Mouse (Mus musculus) naive thymus-derived CD4-positive, alpha-beta T cell, adult 5 months (primary cell): ENCODE data around the gene Il16. TPM values are rescaled to one million over a fixed set of nuclear protein-coding genes. Genes with fewer than 3 reads are reported as not detected.

ENCODE experiments used
- polyA plus RNA-seq: library from polyadenylated mRNA; unstranded; fragments of 100-300 nt; shearing (Covaris generic); gene quantifications from one replicate; pipeline ENCODE4 v1.2.1, GENCODE M21; 2017

Gene Il16
- 376 TPM for polyA plus RNA-seq

DNA sequence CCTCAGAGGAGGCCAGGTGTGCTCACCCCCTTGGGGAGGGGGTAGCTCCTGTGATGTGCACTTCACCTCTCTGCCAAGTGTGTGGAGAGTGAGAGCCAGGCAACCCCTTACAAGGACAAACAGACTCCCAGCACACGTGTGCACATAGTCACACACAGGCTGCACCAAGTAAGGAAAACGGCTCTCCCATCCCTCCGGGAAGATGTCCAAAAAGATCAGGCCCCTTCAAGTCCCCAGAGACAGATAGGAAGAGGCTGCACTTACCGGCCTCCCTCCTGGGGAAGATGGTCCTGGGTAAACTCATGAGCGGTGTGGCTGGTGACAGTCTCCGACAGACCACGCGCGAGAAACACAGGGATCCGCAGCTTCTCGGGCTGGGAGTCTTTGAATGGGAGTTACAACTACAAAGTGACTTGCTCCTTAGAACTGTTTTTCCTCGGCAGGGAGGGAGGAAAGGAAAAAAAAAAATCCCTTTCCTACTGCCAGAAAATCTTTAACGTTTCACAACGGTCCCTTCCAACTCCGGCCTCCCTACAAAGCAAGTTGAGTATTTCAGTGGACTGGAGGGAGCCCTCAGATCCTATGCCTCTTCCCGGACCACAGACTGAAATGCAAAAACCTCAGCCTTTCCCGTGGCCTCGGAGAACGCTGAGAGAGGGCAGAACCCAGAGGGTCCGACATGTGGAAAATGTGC is at the start of gene Il16:
Il16 (minus strand) TSS at position 314 of the 694 bp plus-strand sequence.

DNA sequence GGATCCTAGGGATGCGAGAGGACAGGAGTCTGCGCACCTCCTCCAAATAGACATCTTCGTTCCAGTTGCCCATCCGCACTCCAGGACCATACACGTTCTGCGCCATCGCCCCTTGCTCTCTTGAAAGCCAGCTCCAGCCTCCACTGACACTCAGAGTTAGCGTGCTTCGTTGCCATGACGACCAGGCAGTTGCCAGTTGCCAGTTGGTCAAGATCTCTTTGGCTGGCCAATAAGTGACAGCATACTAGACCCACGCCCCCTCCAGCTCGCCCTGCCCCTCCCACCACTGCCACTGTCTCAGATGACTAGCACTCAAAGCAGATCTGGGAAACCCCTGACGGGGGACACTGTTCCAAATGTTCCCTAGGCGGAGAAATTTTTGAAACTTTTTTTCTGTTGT is 49.2 kb upstream of the Il16 start, which contains the start of gene Cfap161:
Cfap161 (minus strand) TSS at position 176 of the 400 bp plus-strand sequence.

DNA sequence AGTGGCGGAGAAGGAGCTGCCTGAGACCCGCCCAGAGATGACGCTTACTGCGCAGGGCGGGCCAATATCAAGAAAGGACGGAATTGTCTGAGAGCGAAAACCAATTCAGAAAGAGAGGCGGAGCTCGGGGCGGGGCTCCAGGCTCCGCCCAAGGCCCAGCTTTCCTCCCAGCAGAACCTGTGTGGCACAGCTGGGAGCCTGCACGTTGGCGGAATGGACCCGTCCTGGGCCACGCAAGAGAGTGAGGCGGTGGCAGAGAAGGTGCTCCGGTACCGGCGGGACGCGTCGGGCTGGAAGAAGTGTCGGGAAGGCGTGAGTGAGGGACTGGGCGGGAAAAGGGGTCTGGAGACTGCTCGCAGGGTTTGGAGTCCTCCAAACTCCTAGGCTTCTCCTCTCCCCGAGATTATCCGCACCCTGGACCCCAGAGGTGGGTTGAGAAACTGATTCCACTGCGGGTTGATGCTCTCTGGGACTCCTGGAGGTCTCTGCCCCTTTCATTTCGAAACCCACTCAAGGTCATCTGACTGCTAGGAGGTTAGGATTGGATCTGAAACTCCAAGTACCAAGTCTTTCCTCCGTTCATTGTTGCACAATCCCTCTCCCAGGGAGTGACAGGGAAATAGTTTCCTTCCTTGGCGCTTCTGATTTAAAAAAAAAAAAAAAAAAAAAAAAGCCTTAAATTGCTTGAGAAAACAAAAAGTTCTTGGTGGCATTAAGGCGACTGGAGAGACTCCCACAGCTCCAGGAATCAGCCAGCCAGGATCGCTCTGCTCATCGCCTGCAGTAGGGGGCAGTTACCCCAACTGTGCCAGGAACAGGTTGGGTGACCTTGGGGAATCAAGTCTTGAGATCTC is 113.5 kb downstream of the Il16 start, which contains the start of gene Stard5:
Stard5 (plus strand) TSS at position 132 of the 854 bp plus-strand sequence.

Other genes with a start within 250 kb of the Il16 start
- 0.32 TPM for gene Tmc3, start 160.8 kb downstream of the Il16 start, polyA plus RNA-seq
- 50.7 TPM for gene Stard5, start 113.8 kb downstream of the Il16 start, polyA plus RNA-seq
- gene Cfap161, start 49.2 kb upstream of the Il16 start, polyA plus RNA-seq, result not detected
- 4.0 TPM for gene Tlnrd1, start 138.6 kb upstream of the Il16 start, polyA plus RNA-seq
- 42.1 TPM for gene Mesd, start 138.7 kb upstream of the Il16 start, polyA plus RNA-seq